Mouse (Mus musculus) liver, embryonic 18 days (tissue): Measurements from ENCODE around the gene Mrpl50. TPM values are rescaled to one million over a fixed set of nuclear protein-coding genes. Genes with fewer than 3 reads are reported as not detected.

Source experiments
- polyA plus RNA-seq: library from polyadenylated mRNA; depleted of rRNA; stranded (reverse); fragments of >200 nt; gene quantifications from 2 replicates; pipeline ENCODE4 v1.2.3, GENCODE M21; 2012; rRNA removed

Mrpl50 gene
- 28.9 and 29.5 TPM in 2 replicates for polyA plus RNA-seq

GRCm38 (mm10) chr4:49520572-49521340, at the start of gene Mrpl50, which contains the start of gene Zfp189:
Mrpl50 (minus strand) TSS chr4:49521093.
Zfp189 (plus strand) TSS chr4:49521176.

DNA sequence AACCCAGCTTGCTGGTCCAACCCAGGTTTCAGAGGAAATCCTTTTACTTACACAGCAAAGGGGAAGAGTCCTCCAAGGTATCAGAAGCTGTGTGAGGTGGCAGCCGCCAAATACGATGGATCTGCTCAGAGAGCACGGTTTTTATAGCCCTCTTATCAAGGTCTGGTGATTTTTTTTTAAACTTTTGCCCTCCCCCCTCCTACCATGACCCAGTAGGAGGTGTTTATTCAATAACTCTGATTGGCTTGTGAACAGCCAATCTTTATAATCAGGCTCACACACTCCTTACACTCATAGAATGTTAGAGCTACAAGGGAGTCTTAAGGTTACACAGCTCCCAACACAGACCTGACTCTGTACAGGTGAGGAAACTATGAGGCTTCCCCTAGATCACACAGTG, 28.5 kb upstream of the Mrpl50 start, which contains the start of gene Aldob:
Aldob (minus strand) TSS at position 164 of the 400 bp plus-strand sequence.

GRCm38 (mm10) chr4:49506386-49506785, 14.5 kb downstream of the Mrpl50 start, which contains the start of gene Baat:
Baat (minus strand) TSS chr4:49506557.

DNA sequence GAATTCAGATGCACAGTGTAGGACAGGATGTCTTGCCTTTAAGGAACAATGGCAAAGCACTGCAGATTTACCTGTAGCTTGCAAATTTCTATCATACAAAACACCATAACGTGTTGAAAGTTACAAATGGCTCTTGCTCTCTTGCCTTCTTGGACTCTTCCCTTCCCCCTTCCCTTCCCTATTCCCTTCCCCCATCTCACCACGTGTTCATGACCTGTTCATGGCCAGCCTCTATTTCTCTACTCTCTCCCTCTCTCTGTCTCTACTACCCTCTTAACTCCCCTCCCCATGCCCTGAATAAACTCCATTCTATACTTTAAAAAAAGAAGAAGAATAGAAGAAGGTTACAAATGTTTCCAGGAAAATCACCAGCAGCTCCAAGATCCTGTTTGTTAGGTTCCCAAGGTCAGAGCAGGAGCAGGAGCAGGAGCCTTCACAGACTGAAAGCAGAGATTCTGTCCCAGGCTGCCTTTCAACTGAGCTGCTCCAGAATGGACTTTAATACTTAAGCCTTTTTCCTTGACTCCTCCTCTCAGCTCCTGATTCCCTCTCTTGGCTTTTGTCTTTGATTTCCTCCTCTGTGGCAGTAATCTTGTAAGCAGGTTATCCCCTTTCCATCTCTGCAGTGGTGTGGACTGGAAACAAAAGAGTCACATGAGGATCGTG, 47.3 kb downstream of the Mrpl50 start, which contains the start of gene Acnat1:
Acnat1 (minus strand) TSS at position 478 of the 666 bp plus-strand sequence.

Other genes starting within 250 kb of the Mrpl50 start
- 5.8 and 8.0 TPM in 2 replicates for gene Acnat2, start 112.9 kb downstream of the Mrpl50 start, polyA plus RNA-seq
- 8.8 and 10.5 TPM in 2 replicates for gene Acnat1, start 47.2 kb downstream of the Mrpl50 start, polyA plus RNA-seq
- 6.3 and 11.9 TPM in 2 replicates for gene Baat, start 14.5 kb downstream of the Mrpl50 start, polyA plus RNA-seq
- gene Zfp189, start 83 bp upstream of the Mrpl50 start, polyA plus RNA-seq, result 1.7 and 1.8 TPM in 2 replicates
- gene Aldob, start 28.5 kb upstream of the Mrpl50 start, polyA plus RNA-seq, result 895 and 929 TPM in 2 replicates
- 2.8 and 3.3 TPM in 2 replicates for gene Tmem246, start 76.8 kb upstream of the Mrpl50 start, polyA plus RNA-seq
- gene Rnf20, start 110.9 kb upstream of the Mrpl50 start, polyA plus RNA-seq, result 11.6 and 13.4 TPM in 2 replicates
- gene Ppp3r2, start 160.9 kb upstream of the Mrpl50 start, polyA plus RNA-seq, result not detected in 2 replicates